Mouse (Mus musculus) bone marrow macrophage, adult 2 months (primary cell): ENCODE measurements around the gene Prpf6.

ENCODE experiments used
- CTCF ChIP-seq: IDR thresholded peaks from 2 replicates; pipeline ENCODE4 v1.5.1; 2012; ENCODE audit warnings: low read depth, mild to moderate bottlenecking, low read length, moderate library complexity
- POLR2A ChIP-seq: IDR thresholded peaks from 2 replicates; pipeline ENCODE4 v1.6.1; 2012; ENCODE audit warnings: mild to moderate bottlenecking, low read depth, low read length, borderline replicate concordance

DNA sequence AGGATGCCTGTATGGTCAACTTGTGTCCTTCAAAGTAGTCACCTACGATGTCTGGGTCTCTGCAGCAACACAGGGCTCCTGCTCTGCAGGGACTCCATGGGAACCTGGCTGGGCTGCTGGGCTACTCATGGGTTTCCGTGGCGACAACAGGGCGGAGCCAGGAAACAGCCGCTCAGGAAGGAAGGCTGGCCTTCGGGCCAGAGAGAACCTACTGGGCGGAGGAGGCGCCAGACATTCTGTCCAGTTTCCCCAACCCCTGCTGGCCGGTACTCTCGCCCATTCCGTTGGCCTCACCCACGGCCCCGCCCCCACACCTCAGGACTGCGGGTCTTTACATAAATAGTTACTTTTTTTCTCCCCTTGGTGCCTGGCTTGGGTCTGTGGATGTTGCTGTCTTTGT lies 83.8 kb downstream of the Prpf6 start:
- TF ChIP-seq POLR2A (no peak), CTCF (no peak)
